ENCODE assay signal across 8 mouse cellular contexts in genomic region chr10:26078521-26079142, GRCm38 (mm10). TPM values are rescaled to one million over a fixed set of nuclear protein-coding genes. Genes with fewer than 3 reads are reported as not detected.
DNase-seq lines count a peak whose midpoint lies in the region; ATAC-seq lines count a peak whose summit lies in the region.

Gene Tmem200a, minus strand, starts transcription at chr10:26079052.

- DNase-seq in adrenal gland, postnatal 10 days, result peak; percentile 76
- DNase-seq in embryo, embryonic 10 days (ENCODE audit: low spot score), result peak; percentile 89
- DNase-seq in gastrocnemius, postnatal 25 days, result peak; percentile 9
- DNase-seq in left cerebral cortex, postnatal 10 days (ENCODE audit: extremely low spot score in 1 of 2, low spot score in 2 of 2), result peak; percentile 78 to 81
- peak; percentile 75 for DNase-seq in right cerebral cortex, postnatal 25 days

- H3K36me3 ChIP-seq in intestine, embryonic 15.5 days, result no peaks in the 10 kb centered on the region

- peak within 1 kb of the TSS; percentile 52 for H3K9ac ChIP-seq in intestine, embryonic 15.5 days

- peaks cover 12% of the 10 kb centered on the region; the same call in 1 of the 2 replicates for H3K27me3 ChIP-seq in intestine, embryonic 15.5 days (replicated peaks)

- WGBS in intestine, embryonic 15.5 days, result under 1% methylated on average over 46 of the region's 46 CpGs

- peak; percentile 81 for ATAC-seq in intestine, embryonic 15.5 days
- ATAC-seq in megakaryocyte progenitor cell, adult 5-6 weeks (replicated peaks; ENCODE audit: poor library complexity), result peak; percentile 52; the same call in 1 of the 2 replicates
- no peak for ATAC-seq in inflammation-experienced regulatory T-cells, adult 6 months

- H3K4me1 ChIP-seq in intestine, embryonic 15.5 days (replicated peaks), result 0 out of 2 replicates have a peak, but pooled peaks cover 6% of the 10 kb centered on the region

- no peaks in the 10 kb centered on the region for H3K9me3 ChIP-seq in intestine, embryonic 15.5 days

- H3K4me2 ChIP-seq in intestine, embryonic 15.5 days (replicated peaks), result peak within 1 kb of the TSS; percentile 95

- intact Hi-C loops in left cerebral cortex, postnatal 10 days (cut with DNase I), result loop anchor here (2.0 kb wide), 1 partner anchor 398 kb away; no protein-coding TSS in a partner anchor

- peak within 1 kb of the TSS; percentile 67 for H3K4me3 ChIP-seq in intestine, embryonic 15.5 days (replicated peaks)

- H3K27ac ChIP-seq in intestine, embryonic 15.5 days, result peak within 1 kb of the TSS; percentile 27; the same call in 1 of the 2 replicates

RNA-seq across cellular contexts. Expression of gene Tmem200a, which starts in this region (rescaled TPM):
- 10 to 100 TPM; 13.5 to 18.4 TPM for total RNA-seq in adrenal gland, postnatal 10 days (2021)
- under 1 TPM in 1 of 2 experiments, not detected in 1; 0.28 TPM for total RNA-seq in gastrocnemius, postnatal 25 days (2021)
- 8.5 and 11.6 TPM in 2 replicates for polyA plus RNA-seq in intestine, embryonic 15.5 days (2015; fragmentation: Nextera tagmentation; extraction: Ambion mirVana)
- total RNA-seq in left cerebral cortex, postnatal 10 days (2021), result 10 to 100 TPM; 23.7 to 24.1 TPM
- not detected in 2 replicates for total RNA-seq in megakaryocyte progenitor cell, adult 5-6 weeks (2015)
- total RNA-seq in megakaryocyte progenitor cell, adult 5-6 weeks (2017), result not detected in 2 replicates
- not detected for polyA plus RNA-seq in inflammation-experienced regulatory T-cells, adult 6 months (2017; shearing (Covaris generic))

Comparison
In these comparisons a context has a peak if more than half of its experiments do, and no peak if none do; other contexts are left out.
1. RNA of gene Tmem200a (total RNA-seq): 23.7 to 24.1 TPM in left cerebral cortex, postnatal 10 days and 13.5 to 18.4 TPM in adrenal gland, postnatal 10 days; 0.28 TPM in gastrocnemius, postnatal 25 days and not detected in megakaryocyte progenitor cell, adult 5-6 weeks; every median in the first group is over 10 times any median in the second.
2. Peak in DNase-seq in gastrocnemius, postnatal 25 days; RNA of the gene not detected or under 1 TPM.
3. Peak in ATAC-seq in megakaryocyte progenitor cell, adult 5-6 weeks; RNA of the gene not detected or under 1 TPM.
4. DNase-seq: peak in every context shown above with its lines; median percentile 89 in embryo, embryonic 10 days; 80 in left cerebral cortex, postnatal 10 days; 76 in adrenal gland, postnatal 10 days; 75 in right cerebral cortex, postnatal 25 days; 9 in gastrocnemius, postnatal 25 days.